Mouse (Mus musculus): Measurements from ENCODE around the gene Dazap1.

The Dazap1 gene

DNA sequence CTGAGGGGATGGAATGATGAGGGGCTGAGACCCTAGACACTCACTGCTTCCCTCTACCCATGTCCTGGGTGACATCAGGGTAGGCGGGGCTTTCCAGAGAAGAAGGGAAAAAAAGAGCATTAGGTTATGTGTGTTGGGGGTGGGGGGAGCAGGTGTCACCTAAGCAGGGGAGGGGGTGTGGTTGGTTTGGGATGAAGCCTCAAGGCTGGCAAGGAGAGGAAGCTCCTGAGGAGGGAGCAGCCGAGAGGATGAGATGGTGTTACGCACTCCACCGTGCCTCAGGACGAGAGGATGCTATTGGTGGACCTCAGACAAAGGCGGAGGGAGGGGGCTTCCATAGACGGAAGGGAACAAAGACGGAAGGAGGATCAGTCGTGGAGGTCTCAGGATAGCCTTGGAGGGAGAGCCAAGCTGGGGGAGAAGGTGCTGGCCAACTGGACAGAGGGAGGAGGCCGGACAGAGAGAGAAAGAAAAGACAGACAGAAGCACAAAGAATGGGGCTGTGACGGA lies 39.4 kb downstream of the Dazap1 start:
- DNase-seq = no peak

DNA sequence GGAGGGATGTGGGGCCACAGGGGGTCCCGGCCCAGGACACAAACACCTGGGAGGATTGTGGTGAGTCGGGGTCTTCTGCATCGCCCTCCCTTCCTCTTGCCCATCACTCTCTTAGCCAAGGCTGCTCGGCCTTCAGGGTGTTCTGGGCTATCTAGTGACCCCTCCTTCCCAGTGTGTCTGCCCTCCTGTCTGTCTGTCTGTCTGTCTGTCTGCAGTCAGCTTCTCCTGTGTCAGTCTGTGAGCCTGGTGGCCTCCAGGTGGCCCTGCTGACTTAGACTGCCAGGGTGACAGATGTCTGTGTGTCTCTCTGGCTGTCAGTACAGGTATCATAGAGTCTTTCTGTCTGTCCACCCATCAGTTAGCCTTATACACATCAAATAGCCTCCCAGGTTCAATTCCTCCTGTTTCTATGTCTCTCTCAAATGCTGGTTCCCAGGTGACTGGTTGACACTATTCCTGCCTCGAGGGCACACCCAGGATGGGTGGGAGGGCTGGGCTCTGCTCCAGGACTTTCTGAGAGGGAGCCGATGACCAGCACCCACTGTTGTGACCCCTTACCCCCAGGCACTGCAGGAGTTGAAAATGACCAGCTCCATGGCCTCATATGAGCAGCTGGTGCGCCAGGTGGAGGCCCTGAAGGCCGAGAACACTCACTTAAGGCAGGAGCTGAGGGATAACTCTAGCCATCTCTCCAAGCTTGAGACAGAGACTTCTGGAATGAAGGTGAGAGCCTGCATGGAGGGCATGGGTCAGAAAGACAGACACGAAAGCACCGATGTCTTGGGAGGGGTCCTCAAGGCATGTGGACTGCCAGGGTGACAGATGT lies 40.2 kb downstream of the Dazap1 start:
- no peak for DNase-seq

DNA sequence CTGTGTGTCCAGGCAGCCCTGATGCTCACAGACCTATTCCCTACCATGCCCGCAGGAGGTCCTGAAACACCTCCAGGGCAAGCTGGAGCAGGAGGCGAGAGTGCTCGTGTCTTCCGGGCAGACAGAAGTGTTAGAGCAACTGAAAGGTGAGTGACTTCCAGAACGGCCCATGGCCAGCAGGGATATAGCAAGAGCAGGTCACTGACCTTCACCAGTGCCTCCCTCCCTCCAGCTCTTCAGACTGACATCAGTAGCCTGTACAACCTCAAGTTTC lies 40.7 kb downstream of the Dazap1 start:
- no peak for DNase-seq

DNA sequence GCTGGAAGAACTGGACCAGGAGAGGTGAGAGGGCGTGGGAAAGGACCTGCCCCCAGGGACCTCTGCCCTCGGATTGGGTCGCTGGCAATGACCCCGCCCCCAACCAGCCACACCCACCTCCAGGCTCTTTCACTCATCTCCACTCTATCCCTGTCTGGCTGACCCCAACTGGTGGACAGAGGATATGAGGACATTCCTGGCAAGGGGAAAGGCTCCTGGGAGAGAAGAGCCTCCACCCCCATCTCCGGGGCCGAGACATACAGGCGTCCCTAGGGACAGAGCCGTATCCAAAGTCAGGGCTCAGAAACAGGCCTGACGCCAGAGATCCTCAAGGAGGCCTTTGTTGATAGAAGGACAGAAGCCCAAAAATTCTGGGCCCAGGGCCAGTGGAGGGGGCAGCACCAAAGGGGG lies 41.2 kb downstream of the Dazap1 start:
- peak; percentile 84 for DNase-seq

DNA sequence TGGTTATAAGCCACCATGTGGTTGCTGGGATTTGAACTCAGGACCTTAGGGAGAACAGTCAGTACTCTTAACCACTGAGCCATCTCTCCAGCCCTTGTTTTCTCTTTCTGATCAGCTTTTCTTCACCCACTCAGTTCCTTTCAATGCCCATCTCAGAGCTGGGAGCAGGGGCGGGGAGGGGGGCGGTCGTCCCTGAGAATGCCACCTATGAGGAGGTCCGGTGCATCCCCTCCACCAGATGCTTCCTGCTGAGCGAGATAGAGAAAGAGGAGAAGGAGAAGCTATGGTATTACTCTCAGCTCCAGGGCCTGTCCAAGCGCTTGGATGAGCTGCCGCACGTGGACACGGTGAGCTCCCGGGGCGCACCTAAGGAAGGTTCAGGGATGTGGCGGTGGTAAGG lies 43.2 kb downstream of the Dazap1 start:
- no peak for DNase-seq

DNA sequence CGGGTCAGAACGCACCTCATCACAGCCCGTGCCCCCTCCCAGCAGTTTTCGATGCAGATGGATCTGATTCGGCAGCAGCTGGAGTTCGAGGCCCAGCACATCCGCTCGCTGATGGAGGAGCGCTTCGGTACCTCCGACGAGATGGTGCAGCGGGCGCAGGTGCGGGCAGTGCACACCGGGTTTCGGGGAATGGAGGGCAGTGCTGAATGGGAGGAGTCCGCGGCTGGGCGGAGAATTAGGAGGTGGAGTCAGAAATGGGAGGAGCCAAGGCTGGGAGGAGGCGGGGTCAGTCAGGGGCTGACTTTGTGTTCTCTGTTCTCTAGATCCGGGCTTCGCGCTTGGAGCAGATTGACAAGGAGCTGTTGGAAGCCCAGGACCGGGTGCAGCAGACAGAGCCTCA lies 43.6 kb downstream of the Dazap1 start:
- DNase-seq = peak; percentile 46

DNA sequence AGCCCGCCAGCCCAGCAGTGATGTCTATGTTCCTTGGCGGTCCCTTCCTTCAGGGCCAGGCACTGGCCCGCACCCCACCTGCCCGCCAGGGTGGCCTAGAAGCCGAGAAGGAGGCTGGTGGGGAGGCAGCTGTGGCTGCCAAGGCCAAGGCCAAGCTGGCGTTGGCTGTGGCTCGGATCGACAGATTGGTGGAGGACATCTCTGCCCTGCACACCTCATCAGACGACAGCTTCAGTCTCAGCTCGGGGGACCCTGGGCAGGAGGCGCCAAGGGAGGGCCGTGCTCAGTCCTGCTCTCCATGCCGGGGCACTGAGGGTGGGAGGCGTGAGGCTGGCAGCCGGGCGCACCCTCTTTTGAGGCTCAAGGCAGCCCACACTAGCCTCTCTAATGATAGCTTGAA lies 50.3 kb downstream of the Dazap1 start:
- no peak for DNase-seq

DNA sequence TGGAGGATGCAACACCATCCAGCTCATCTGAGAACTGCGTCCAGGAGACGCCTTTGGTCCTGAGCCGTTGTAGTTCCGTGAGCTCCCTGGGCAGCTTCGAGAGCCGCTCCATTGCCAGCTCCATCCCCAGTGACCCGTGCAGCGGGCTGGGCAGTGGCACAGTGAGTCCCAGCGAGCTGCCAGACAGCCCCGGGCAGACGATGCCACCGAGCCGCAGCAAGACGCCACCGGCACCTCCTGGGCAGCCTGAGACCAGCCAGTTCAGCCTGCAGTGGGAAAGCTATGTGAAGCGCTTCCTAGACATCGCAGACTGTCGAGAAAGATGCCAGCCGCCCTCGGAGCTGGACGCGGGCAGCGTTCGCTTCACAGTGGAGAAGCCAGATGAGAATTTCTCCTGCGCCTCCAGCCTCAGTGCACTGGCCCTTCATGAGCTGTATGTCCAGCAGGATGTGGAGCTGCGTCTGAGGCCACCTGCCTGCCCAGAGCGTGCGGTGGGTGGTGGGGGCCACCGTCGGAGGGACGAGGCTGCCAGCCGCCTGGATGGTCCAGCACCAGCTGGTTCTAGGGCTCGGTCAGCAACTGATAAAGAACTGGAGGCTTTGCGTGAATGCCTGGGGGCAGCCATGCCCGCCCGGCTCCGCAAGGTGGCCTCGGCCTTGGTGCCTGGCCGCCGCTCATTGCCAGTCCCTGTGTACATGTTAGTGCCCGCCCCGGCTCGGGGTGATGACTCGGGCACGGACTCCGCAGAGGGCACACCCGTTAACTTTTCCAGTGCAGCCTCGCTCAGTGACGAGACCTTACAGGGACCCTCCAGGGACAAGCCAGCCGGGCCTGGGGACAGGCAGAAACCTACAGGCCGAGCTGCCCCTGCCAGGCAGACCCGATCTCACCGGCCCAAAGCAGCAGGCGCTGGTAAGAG lies 51.6 kb downstream of the Dazap1 start:
- no peak for DNase-seq

DNA sequence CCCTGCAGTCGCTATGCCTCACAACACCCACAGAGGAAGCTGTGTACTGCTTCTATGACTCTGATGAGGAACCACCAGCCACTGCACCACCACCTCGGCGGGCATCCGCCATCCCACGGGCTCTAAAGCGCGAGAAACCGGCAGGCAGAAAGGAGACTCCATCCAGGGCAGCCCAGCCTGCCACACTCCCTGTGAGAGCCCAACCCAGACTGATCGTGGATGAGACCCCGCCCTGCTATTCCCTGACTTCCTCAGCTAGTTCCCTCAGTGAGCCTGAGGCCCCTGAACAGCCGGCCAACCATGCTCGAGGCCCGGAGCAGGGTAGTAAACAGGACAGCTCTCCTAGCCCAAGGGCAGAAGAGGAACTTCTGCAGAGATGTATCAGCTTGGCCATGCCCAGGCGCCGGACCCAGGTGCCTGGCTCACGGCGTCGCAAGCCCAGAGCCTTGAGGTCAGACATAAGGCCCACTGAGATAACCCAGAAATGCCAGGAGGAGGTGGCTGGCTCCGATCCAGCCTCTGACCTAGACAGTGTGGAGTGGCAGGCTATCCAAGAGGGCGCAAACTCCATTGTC lies 52.4 kb downstream of the Dazap1 start:
- no peak for DNase-seq

DNA sequence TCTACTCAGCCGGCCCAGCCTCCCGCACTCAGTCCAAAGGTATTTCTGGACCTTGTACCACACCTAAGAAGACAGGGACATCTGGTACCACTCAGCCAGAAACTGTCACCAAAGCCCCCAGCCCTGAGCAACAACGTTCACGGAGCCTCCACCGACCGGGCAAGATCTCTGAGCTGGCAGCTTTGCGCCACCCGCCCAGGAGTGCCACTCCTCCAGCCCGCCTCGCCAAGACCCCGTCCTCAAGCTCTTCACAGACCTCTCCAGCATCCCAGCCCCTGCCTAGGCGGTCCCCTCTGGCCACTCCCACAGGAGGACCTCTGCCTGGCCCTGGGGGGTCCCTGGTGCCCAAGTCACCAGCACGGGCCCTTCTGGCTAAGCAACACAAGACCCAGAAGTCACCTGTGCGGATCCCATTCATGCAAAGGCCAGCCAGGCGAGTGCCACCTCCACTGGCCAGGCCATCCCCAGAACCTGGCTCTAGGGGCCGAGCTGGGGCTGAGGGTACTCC lies 53.3 kb downstream of the Dazap1 start:
- no peak for DNase-seq

DNA sequence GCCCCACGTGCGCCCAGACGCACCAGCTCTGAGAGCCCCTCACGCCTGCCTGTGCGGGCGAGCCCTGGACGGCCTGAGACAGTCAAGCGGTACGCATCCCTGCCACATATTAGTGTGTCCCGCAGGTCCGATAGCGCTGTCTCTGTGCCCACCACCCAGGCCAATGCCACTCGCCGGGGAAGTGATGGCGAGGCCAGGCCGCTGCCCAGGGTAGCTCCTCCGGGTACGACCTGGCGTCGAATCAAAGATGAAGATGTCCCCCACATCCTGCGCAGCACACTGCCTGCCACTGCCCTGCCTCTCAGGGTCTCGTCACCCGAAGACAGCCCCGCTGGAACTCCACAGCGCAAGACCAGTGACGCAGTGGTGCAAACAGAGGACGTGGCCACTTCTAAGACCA lies 54.0 kb downstream of the Dazap1 start:
- DNase-seq = no peak

DNA sequence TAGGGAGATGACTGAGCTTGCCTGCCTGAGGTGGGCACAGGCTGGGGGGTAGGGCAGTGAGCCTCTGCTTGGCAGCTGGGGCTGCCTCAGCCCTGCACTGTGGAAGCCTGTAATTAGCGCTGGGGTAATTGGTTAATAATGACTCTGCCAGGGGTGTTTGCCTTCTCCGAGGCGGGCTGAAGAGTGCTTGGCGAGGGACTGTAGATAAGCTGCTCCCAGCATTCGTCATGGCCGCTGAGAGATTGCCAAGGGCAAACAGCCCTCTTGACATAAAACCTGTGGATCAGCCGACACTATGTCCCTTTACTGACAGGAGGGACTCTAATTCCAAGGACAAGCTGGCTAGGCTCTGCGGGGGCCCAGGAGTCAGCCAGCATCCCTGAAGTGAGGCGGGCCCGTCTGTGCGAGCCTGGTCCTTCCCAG lies 55.1 kb downstream of the Dazap1 start:
- DNase-seq = peak; percentile 43

DNA sequence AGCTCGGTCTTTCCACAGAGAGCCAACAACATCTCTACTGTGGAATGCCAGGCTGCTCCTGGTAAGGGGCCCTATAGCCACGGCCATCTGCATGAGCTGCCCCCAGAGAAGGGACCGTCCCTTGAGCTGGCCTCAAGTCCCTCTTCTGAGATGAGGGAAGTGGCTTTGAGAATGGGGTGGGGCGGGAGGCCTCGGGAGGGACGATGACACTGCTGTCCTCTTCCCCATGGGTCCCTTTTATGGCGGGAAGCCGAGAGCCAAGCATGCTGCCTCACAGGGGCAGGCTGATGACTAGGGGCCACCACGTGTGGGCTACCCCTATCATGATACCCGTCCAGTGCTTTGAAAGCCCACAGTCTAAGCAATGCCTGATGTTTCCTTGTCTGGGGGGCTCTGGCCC lies 55.7 kb downstream of the Dazap1 start:
- no peak for DNase-seq

DNA sequence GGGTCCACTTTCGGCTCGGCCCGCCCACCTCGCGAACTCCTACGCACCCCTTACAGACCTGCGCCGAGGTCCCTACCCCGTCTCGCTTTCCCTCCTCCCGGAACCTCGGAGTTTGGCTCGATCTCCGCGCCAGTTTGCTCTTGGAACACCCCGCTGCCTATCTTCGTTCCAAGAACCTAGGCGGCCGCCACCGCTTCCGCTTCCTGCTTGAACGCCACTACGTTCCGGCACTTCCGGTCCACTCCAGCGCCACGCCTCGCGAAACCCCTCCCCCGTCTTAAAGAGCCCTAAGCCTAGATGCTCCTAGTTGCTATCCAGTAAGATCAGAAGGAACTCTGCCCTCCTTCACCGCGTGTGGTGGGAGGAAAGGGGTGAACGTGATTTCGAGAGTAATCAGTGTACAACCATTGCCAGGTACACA lies 59.1 kb downstream of the Dazap1 start, which contains the start of gene 2310011J03Rik:
Gene 2310011J03Rik (minus strand): TSS at position 198 of the 421 bp plus-strand sequence.
- DNase-seq = peak; percentile 98

DNA sequence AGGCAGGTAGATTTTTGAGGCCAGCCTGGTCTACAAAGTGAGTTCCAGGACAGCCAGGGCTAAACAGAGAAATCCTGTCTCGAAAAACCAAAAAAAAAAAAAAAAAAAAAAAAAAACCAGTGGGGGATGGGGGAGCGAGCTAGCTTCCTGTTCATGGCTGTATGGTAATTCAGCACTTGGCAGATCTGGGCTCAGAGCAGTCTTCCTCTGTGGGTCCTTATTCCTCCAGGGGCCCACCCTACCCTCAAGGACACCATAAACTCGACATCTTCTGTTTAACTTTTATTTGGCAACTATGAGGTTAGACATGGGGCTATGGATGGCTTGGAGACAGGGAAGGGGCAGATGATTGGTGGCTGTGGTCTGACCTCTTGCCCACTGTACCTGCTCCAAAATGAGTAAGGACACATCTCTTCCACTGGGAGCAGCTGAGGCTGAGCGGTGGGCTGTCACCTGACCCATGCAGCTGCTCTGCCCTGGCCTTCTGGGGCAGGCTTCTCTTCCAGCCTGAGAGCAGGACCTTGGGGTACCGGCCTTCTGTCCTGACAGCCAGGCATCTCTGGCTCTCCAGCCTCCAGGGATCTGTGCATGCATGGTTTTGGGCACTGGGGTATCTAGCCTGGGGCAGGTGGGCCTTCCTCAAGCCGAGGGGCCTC lies 59.9 kb downstream of the Dazap1 start:
- DNase-seq = no peak

DNA sequence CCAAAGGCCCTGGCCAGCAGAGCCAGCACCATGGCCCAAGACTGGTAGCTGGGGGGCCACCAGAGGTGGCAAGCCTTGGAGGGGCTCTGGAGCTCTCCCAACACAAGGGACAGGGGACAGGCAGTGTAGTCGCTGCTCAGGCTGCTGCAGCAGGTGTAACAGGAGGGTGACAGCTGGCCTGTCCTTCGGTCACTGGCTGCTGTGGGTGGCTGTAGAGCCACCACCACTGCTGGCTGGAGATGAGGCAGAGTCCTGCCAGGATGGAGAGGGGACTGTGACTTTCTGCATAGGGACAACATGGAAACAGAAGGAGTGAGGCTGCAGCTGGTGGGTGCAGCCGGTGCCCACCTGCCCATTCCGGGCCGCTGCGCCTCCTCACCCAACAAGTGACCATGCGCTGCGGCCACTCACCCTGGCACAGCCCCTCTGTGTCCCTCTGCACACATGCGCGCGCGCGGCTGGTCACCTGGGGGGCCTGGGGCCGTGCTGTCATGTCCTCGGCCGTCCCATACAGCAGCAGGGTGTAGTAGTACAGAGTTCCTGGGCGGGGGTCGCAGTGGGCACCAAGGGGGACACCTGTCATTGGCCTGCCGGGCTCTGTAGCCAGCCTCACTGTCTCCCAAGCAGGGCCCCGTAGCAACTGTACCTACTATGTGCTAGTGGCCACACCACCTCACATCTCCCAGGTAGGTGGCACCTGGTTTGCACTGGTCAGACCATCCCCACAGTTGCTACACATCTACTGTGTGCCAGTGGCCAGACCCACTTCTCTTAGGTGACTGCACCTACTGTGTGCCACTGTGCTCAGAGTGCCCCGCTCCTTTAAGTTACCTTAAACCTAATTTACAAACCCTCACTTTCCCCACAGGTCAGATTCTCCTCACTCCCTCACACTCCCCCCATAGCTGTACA lies 60.6 kb downstream of the Dazap1 start:
- no peak for DNase-seq

DNA sequence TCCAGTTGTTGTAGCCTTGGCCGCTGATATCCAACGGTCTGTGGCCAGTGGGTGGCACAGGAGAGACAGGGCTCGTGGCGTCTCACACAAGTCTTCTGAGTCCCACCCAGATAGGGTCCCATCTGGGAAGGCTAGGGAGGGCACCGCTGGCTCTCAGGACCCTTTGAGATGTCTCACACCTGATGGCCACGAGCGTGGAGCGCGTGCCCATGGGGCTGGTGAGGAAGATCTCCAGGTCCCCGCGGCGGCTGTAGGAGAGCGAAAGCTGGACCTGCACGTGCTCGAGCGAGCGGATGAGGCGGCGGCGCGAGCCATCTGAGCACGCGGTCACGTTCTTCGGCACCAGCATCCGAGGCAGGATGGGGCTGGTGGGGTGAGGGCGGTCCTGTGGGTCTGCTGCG lies 61.5 kb downstream of the Dazap1 start:
- DNase-seq = peak; percentile 38

DNA sequence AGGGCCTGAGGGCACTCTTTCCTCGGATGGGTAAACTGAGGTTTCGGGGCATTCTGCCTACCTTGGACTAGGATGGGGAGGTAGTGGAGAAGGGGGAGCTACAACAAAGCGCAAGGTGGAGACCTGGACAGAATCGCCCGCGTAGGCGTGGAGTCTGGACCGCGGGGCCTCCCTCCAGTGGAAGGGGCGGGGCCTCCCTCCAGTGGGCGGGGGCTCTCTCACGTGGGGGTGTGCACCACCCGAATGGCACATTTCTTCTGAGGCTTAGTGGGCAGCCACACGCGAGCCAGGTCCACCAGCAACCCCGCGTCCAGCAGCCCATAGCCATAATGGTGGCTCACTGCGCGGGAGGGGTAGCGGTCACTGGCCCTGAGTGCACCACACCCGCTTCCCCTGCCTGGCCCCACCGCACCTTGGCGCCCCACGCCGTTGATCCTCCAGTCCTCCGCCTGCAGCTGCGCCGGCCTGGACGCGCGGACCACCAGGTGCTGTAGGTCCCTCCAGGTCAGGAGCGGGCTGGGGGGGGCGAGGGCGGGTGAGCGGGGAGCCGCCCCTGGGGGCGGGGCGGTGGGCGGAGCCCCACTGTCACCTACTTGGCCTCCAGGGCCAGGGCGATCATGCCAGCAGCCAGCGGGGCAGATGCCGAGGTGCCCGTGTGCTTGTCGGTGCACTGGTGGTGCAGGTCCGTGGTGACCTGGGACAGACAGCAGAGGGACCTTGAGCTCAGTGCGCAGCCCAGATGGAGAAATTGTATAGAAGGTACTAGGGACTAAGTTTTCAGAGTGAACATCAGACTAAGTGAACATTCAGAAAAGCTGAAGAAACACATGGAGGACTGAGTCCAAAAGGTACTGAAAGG lies 62.2 kb downstream of the Dazap1 start:
- DNase-seq = peak; percentile 87

DNA sequence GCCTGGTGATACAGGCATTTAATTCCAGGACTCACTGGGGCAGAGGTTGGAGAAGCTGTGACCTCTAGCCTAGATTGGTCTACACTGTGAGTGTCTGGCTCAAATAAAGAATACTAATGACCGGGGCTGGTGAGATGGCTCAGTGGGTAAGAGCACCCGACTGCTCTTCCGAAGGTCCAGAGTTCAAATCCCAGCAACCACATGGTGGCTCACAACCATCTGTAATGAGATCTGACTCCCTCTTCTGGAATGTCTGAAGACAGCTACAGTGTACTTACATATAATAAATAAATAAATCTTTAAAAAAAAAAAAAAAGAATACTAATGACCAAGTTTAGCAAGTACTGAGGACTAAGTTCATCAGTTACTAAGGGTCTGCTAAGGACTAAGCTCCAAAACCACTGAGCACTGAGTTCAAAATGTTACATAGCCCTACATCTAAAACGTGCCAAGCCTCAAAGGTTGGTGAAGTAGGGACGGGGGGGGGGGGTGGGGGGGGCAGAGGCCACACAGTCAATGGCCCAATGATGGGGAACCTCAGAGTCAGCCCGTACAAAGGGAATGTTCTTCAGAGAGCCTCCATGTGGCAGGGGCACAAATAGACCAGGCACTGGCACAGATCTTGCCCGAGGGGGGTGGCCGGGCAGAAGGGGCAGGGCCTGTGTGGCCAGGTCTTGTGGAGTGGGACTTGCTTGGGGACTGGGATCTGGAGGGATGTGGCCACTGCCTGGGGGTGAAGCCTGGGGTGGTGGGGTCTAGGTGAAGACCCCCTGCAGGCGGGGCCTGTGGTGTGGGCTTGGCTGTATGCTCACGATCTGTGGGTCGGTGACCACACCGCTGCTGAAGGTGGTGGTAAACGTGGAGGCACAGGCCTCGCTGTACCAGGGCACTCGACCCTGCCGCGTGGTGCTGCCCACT lies 63.1 kb downstream of the Dazap1 start:
- DNase-seq = no peak

Data from lung, postnatal 36 days (tissue).